Mouse (Mus musculus): ENCODE data around the gene Oxnad1. TPM values are rescaled to one million over a fixed set of nuclear protein-coding genes. Genes with fewer than 3 reads are reported as not detected.
A peak's percentile ranks its signal among the peaks of the same experiment; 100 is the strongest.

Oxnad1 gene
- total RNA-seq (2021): 10 to 100 TPM; 16.4 to 18.5 TPM
- long read RNA-seq, experiment 1, transcript Oxnad1-201 (8 exons, 2,376 nt): major isoform, 5 of 11 reads
- long read RNA-seq, experiment 1, partial matches to known transcripts: 0 of 11 reads
- long read RNA-seq, experiment 1, other reads (novel, unspliced or antisense): 6 of 11 reads
- long read RNA-seq, experiment 2, transcript Oxnad1-201 (8 exons, 2,376 nt): major isoform, 7 of 12 reads
- long read RNA-seq, experiment 2, partial matches to known transcripts: 0 of 12 reads
- long read RNA-seq, experiment 2, other reads (novel, unspliced or antisense): 4 of 12 reads

DNA sequence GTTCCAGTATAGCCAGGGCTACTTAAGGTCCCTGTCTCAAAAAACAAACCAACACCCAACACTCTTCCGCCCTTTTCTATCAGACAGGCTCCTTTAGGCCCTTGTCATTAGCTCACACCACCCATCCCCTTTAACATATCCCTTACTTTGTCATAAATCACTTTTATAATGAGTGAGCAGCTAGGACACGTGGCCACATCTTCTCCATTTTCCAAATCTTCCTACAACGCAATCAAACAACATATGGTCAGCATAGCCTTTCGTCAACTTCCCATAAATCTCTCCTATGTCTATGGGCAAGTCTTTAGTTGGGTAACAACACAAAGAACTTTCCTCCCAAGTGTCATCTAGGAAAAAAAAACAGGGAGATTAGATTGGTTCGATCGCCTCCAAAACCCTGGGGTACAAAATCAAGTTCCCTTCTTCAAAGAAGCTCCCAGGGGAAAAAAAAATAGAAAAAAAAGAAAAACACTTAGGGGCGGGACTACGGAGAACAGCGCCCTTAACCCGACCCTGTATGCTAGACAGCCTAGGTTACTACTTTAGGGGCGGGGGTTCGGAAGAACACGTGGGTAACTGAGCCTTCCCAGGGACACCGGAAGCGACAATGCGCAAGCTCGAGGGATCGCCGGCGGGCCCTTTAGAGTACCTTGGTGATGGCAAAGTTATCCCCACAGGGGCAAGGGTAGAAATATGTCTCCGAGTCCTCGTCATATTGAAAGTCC is at the start of gene Oxnad1:
TSS of gene Oxnad1 (plus strand) at position 614 of the 725 bp plus-strand sequence.
- no peak for DNase-seq (ENCODE audit: low spot score in 2 of 2)

DNA sequence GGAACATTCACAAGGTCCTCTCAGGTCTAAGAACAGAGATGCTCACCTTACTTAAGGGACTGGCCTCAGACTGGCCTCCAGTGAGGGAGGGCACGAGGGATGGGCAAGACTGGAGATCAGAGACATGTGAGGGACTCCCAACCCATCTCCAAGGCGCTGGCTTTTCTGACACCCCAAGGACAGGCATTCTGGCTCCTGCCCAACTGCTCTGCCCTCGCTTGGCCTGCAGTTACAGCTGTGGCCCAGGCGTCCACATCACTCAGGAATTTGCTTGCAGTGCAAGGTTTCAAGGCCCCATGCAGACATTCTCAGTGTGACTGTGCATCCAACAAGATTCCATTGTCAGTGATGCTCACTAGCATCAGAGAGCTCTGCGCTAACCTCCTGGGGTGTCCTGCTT is 48.7 kb upstream of the Oxnad1 start:
- no peak for DNase-seq (ENCODE audit: low spot score in 2 of 2)

DNA sequence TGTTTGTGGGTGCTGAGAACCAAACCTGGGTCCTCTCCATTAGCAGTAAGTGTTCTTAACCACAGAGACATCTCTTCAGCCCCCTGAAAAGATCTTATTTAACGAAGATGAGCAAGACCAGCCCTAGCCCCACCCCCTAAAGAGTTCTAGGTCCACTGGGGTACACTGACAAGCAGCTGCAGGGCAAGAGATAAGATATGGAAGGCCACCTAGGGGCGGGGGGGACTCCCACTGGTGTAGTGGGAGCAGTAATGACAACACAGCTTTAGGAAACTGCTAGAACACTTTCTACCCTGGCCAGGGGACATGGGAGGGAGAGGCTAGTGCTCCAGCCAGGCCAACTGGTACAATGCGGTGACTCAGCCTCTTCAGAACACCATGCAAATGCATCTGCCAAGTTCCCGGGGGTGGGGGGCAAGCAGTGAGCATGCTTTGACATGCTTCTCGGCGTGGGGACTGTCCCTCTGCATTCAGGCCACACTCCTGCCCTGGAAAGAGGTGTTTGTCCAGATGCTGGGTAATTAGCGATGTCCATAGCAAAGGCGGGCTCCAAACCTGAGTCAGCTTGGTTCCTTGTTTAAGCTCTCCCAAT is 47.4 kb upstream of the Oxnad1 start:
- no peak for DNase-seq (ENCODE audit: low spot score in 2 of 2)

DNA sequence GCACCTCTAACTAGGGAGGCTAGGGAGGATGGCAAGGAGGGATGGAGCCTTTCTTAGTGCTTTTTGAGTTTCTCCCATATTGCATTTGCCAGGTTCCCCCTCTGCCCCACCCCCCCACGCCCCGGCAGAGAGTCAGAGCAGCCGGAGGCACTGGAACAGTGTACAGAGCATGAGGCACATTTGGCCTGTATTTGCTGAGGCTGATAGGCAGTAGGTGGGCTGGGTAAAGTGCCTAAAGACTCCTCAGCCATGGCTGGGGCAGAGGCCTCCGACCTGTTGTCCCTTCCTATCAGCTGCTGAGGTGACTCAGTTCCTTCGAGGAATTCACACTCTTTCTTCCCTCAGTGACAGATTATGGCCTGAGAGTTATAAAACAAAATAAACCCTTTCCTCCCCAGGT is 43.1 kb upstream of the Oxnad1 start:
- no peak for DNase-seq (ENCODE audit: low spot score in 2 of 2)

DNA sequence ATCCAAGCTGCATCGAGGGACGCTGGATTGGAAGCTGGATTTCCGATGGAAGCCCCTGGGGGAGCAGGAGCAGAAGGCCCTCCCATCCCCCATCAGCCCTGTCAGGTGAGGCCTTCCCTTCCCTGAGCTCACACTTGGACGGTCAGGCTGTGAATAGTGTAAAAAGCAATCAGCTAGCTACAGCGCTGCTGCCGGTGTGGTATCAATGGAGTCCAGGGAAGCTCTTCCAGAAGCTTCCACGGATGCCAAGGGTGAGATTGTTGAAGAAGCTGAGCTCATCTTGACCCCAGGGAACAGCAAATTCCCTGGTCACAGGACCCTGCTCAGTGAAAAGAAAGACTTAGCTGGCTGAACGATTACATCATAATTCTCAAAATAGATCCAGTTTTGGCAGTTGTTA is 38.8 kb upstream of the Oxnad1 start:
- DNase-seq (ENCODE audit: low spot score in 2 of 2): peak in 1 of 2 experiments; percentile 23

DNA sequence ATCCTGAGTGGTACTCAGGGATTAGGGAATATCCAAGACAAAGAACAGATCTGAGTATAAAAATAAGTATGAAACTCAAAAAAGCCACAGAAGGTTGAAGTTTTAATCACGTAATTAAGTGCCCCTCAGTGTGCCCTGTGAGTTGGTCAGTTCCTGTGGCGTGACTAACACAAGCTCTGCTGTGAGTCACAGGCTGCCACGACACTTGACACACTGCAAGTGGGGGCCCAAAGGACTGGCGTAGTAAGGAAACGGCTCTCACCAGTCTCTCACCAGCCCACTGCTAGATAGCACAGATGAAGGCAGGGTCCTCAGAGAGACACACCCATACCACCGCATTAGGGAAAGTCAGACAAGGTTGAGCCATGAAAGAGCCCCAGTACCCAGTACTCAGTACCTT is 35.0 kb upstream of the Oxnad1 start:
- DNase-seq (ENCODE audit: low spot score in 2 of 2): no peak

DNA sequence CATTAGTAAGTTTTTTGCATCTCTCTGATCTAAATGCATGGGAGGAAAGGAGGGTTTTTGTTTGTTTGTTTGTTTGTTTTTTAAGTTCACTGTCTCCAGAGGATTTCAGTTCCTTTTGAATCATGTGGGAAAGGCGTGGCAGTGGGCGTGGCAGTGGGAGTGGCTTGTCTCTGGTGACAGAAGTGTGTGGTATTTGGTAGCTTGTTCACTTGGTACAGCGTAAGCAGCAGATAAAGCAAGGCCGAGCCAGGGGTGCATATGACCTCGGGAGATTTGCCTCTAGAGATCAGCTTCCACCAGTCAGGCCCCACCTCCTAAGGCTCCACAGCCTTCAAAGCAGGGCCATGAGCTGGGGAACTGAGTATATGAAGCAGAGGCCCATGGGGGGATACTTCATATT is 31.3 kb upstream of the Oxnad1 start:
- no peak for DNase-seq (ENCODE audit: low spot score in 2 of 2)

DNA sequence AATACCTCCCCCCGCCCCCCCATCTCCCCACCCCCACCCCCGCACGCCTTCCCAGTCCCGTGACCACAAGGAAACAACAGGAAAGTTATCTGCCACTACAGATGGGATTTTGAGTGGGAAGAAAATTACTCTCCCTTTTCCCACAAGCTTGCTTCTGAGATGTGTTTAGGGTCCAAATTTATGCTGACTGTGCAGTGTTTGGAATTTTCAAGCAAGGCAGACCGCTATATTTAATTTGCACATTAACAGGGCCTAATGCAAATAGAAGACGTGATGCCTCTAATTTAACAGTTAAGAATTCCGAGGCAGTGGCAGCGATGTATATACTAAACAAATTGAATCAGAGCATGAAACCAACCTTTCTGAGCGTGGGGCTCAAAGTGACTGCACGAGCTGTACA is 30.4 kb upstream of the Oxnad1 start:
- no peak for DNase-seq (ENCODE audit: low spot score in 2 of 2)

DNA sequence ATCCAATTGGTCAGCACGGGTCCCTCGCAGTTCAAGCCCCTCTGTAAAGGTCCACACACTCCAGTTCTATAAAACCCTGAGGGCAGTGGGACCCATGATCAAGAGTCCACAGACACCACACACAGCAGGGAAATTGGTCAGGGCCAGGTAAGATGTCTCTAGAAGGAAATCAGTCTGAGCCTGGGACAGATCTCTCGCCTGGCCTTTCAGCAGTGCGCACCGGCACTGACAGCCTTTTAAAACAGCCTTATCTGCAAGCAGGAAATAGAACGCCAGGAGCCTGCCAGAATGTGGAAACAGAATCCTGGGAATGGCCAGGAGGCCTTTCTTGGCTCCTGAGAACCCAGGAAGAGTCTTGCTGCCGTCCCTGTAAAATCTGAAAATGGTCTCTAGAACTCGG is 29.4 kb upstream of the Oxnad1 start:
- no peak for DNase-seq (ENCODE audit: low spot score in 2 of 2)

DNA sequence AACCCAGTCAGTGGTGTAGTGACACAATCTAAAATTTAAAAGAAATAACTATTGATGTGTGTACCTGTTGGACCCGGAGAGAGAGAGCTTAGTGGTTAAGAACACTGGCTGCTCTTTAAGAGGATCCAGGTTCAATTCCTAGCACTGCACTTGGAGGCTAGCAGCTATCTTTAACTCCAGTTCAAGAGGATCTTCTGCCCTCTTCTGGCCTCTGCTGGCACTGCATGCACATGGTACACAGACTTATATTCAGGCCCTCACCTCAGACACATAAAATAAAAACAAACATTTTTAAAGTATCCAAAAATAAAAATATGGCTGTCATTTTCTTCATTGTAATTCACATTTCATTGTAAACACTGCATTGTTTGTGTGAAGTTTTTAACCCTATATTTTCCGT is 28.5 kb upstream of the Oxnad1 start:
- no peak for DNase-seq (ENCODE audit: low spot score in 2 of 2)

DNA sequence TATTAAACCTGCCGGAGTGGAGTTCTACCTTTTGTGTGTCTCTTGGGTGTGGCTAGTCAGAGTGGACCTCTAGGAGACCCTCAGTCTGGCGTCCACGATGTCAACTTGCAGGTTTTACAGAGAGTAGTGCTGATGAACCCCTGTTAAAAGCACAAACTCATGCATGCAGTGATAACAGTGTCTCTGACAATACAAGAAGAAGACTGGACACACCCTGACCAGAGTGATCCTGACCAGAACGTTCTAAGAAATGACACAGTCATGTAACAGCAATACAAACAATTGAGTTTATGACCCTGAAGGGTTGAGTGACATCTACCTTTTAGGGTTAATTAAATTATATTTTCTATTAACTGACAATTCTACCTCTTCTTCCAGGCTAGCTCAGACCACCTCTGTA is 27.5 kb upstream of the Oxnad1 start:
- no peak for DNase-seq (ENCODE audit: low spot score in 2 of 2)

DNA sequence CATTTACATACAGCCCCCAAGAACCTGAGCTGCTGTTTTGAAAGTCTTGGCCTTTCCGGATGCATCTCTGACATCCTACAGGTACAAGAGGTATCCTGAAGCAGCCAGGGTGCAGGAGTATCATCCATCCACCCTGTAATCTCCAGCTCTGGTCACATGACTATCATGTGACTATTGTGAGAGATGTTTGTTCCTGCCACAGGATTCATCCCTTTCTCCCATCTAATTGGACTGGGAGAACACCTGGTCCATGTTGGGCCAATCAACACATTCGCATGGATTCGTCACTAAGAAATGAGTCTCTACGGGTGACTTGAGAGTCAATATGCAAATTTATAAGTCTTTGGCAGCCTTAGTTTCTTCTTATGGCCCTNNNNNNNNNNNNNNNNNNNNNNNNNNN is 23.8 kb upstream of the Oxnad1 start:
- no peak for DNase-seq (ENCODE audit: low spot score in 2 of 2)

DNA sequence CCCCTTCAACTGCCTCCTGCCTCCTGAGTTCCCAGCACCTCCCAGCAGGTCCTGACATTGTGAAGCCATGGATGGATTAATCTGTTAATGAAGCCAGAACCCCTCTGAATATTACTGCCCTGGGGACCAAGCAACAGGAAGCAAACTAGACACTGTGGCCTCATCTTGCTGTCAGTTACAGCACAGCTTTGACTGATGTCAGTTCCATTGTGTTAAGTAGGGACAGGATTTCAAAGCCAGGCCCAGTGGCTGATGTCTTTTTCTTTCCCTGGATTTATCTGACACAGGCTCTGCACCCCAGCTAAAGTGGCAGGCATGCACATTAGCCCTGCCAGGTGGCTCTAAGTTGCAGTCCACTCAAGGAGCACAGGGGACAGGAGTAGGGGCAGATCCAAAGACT is 12.4 kb upstream of the Oxnad1 start:
- no peak for DNase-seq (ENCODE audit: low spot score in 2 of 2)

DNA sequence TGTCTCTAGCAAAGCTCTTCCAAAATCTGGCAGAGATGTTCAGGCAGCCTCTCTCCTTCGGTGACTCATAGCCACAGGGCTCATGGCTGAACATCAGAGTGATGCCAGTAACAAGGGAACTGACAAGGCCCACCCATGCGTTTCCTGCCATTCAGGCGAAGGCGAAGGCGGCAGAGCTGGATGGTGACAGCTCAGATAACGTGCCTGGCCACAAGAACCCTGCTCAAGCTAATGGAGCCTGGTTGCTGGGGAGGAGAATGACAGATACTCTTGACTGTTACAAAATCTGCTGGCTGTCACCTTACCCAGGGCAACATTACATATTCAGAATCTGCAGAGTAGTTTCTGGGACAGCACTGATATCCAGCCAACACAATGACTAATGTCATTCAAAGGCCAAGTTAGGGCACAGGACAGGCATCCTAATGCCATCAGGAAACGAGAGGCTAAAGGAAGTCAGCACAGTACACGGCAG is 11.9 kb upstream of the Oxnad1 start:
- no peak for DNase-seq (ENCODE audit: low spot score in 2 of 2)

DNA sequence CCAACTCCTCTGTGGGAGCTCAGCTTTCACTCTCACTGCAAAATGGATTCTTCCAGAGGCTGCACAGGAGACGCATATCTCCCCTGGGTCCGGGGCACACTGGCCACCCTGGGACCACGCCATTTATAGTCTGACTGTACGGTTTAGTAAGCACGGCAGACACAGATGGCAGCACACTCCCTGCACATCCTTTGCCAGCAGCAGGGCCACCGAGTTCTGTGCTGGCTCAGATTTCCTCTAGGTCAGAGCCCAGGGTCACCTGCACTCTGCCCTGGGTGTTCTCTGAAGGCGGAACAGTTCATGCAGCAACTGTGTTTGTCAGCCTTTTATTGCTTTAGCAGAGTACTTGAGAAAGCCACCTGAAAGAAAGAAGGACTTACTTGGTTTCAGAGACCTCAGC is 11.3 kb upstream of the Oxnad1 start:
- DNase-seq (ENCODE audit: low spot score in 2 of 2): no peak

DNA sequence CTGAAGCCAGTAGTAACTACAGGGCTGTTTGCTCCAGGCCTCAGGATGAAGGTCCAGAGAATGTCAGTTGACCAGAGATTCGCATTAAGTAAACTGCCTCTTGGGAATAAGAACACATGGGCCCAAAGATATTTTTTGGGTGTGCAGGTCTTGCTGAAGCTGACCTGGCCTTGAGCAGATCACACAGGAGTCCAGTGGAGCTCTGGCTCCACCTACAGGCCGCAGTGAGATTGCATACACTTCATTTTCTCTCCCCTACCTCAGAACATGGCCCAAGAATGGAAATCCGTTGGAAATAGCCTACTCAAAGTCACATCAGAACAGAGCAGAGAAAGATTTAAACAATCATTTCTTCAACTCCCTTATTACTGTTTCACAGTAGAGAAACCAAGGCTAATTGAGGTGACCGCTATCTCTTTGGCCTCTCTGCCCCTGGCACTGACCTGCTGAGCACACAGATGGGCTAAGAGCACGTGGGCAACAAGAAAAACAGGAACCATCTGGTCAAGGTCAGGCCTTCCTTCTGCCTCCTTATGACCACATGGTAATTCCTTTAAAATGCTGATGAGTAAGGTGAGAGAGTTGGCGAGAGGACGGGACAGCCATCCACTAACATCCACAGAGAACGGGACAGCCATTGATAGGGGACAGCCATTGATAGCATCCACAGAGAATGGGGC is 8.1 kb upstream of the Oxnad1 start:
- peak in 1 of 2 experiments; percentile 60 for DNase-seq (ENCODE audit: low spot score in 2 of 2)

DNA sequence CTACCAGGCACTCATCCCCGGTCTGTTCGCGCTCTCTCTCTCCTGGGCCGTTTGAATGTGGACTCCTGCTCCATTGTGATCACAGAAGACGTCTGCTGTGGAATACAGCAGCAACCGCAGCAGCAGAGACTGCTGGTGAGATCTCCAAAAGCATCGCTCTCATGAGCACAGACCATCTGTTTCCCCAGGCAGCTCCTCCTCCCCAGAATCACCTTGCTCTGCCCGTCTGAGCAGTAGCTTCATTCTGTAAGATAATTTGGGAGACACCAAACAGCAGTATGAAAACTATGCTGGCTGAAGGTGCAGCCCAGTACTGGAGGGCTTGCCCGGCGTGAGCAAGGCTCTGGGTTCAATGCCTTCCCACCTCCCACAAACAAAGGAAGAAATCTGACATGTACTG is 4.1 kb upstream of the Oxnad1 start:
- DNase-seq (ENCODE audit: low spot score in 2 of 2): no peak

DNA sequence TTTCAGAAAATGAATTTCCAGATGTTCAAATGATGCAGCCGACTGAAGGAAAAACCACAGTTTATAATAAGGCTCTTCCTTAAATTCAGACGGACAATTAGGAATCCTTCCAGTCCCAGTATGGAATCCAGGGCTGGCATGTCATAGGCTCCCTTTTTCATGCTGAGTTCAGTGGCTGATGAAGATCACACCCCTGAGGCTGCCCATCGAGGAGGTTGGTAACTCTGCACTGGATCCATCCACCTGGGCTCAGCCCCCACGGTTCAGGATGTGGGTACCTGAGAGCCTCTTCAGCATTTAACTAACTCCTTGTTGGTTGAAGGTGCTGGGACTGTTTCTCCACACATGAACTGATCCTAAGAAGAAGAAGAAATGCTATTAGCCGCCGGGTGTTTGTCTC is 2.3 kb upstream of the Oxnad1 start:
- no peak for DNase-seq (ENCODE audit: low spot score in 2 of 2)

DNA sequence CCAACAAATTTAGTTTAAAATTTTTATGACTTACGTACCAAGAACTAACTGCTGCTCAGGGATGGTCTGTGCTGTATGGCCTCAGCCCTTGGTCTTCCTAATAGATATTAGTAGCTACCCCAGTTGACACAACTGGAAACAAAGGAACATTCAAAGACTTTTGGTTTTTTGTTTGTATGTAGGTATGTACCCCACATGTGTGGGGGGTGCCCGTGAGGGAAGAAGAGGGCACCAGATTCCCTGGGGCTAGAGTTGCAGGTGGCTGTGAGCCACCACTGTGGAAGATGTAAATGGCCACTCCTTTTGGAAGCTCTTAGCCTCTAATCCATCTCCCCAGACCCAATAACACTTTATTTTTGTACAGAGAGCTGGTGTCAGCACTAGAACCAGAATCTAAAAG is 1.7 kb upstream of the Oxnad1 start:
- DNase-seq (ENCODE audit: low spot score in 2 of 2): no peak

DNA sequence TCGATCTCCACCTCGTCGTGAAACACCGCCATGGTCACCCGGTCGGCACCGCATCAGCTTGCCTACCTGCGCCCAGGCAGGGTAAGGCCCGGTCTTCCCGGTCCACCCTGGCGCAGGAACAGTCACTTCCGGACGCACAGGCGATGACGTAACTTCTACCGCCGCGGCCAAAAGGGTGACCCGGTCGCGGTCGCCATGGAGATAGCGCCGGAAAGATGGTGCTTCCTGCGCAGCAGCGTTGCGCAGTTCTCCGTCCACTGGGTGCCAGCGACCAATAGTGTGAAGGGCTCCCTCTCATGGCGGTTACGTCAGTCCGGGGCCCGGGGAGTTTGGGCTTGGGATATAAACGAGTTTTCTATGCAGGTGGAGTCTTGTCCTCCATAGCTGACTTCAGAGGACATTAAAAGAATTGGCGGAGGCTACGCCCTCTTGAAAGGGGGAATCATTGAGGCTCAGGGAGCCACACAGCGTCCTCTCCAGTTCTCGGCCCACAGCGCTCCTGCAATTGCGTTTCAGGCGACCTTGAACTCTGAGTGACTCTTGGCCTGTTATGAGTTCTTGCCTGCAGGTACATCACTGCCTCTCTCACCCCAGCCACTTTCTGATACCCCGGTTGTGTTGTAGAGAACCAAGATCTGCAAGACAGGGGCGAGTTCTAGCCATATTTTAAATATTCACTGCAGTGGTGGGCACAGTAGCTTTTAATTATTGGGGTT is 470 bp downstream of the Oxnad1 start, which contains the start of gene Dph3:
TSS of gene Dph3 (minus strand) at position 244 of the 716 bp plus-strand sequence.
- peak; percentile 95 to 99 for DNase-seq (ENCODE audit: low spot score in 2 of 2)

DNA sequence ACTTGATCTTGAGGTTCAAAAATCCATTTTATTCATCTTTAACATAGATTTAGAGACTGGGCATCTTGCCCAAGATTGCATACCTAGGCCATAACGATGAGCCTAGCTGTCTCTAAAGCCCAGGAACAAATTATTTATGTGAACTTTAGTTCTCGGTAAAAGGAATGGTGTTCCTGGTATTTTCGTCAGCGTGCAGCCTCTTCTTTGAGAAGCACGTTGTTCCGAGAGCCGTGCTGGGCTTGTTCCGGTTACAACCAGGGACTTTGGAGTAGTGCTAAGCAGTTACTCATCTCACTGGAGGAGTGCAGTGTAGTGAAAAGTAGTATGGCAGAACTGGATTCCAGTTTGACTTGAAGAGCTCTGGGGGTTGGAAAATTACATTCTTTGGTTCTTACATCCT is 1.1 kb downstream of the Oxnad1 start:
- no peak for DNase-seq (ENCODE audit: low spot score in 2 of 2)

All from gastrocnemius, postnatal 4 days (tissue).